Mouse (Mus musculus) liver, embryonic 12.5 days (tissue): Measurements from ENCODE around the gene Slc6a17. TPM values are rescaled to one million over a fixed set of nuclear protein-coding genes. Genes with fewer than 3 reads are reported as not detected.

Source experiments
- ATAC-seq: fragments of 200-750 bp; cut with Nextera tagmentation; 2 replicates; pipeline ENCODE4 v1.8.0; 2017; ENCODE audit warnings: moderate number of reproducible peaks, mild to moderate bottlenecking, moderate library complexity
- H3K27ac ChIP-seq: fragments of 300-500 bp; sonication (generic); 2 replicates; pipeline ENCODE4 v1.5.1; 2016; ENCODE audit warnings: mild to moderate bottlenecking
- H3K27me3 ChIP-seq: fragments of 300-500 bp; sonication (generic); replicated peaks from 2 replicates; pipeline ENCODE4 v1.6.1; 2016; ENCODE audit warnings: mild to moderate bottlenecking, moderate library complexity
- H3K36me3 ChIP-seq: fragments of 300-500 bp; sonication (generic); 2 replicates; pipeline ENCODE4 v1.6.1; 2016; ENCODE audit warnings: mild to moderate bottlenecking, moderate library complexity
- H3K4me1 ChIP-seq: fragments of 300-500 bp; sonication (generic); 2 replicates; pipeline ENCODE4 v1.6.1; 2016
- H3K4me2 ChIP-seq: fragments of 300-500 bp; sonication (generic); 2 replicates; pipeline ENCODE4 v1.6.1; 2016; ENCODE audit warnings: mild to moderate bottlenecking, moderate library complexity
- H3K4me3 ChIP-seq: fragments of 300-500 bp; sonication (generic); 2 replicates; pipeline ENCODE4 v1.5.1; 2016; ENCODE audit warnings: mild to moderate bottlenecking, moderate library complexity
- H3K9ac ChIP-seq: fragments of 300-500 bp; sonication (generic); 2 replicates; pipeline ENCODE4 v1.6.1; 2016; ENCODE audit warnings: mild to moderate bottlenecking, moderate library complexity
- H3K9me3 ChIP-seq: fragments of 300-500 bp; sonication (generic); replicated peaks from 2 replicates; pipeline ENCODE4 v1.6.1; 2016; ENCODE audit warnings: mild to moderate bottlenecking, moderate library complexity
- WGBS: fragments of 180-500 bp; shearing (Covaris S2); methylation state at CpG from one replicate; pipeline ENCODE4 v1.1.7; 2016; ENCODE audit not compliant: insufficient replicate concordance; 5-methylcytosine and 5-hydroxymethylcytosine counted together
- polyA plus RNA-seq: library from polyadenylated mRNA; unstranded; fragments of >200 nt; fragmentation: Nextera tagmentation; extraction: Ambion mirVana; gene quantifications from 2 replicates; pipeline ENCODE4 v1.2.1, GENCODE M21; 2016

Slc6a17 gene
- polyA plus RNA-seq, 1 experiment from 2014 or later: 0.42 TPM

GRCm38 (mm10) chr3:107496086-107496850 is 21.6 kb downstream of the Slc6a17 start:
- no peaks in the 10 kb centered on the region for H3K36me3 ChIP-seq
- ATAC-seq: no peak
- peaks cover 14% of the 10 kb centered on the region; the same call in 1 of the 2 replicates for H3K9me3 ChIP-seq
- no peak overlapping the region for H3K4me2 ChIP-seq
- H3K4me3 ChIP-seq: no peak overlapping the region
- H3K27me3 ChIP-seq: no peaks in the 10 kb centered on the region
- no peaks in the 10 kb centered on the region for H3K4me1 ChIP-seq
- WGBS: 60% methylated on average over 13 of the region's 13 CpGs
- no peak overlapping the region for H3K9ac ChIP-seq
- no peak overlapping the region for H3K27ac ChIP-seq

- Histone ChIP-seq H3K36me3 (no peaks in the 10 kb centered on the region), H3K4me3 (no peak overlapping the region), H3K9me3 (peaks cover 11% of the 10 kb centered on the region; the same call in 1 of the 2 replicates), H3K4me1 (no peaks in the 10 kb centered on the region), H3K27ac (no peak overlapping the region), H3K9ac (no peak overlapping the region), H3K27me3 (no peaks in the 10 kb centered on the region), H3K4me2 (no peak overlapping the region)
- ATAC-seq: no peak
- WGBS: 88% methylated on average over 6 of the region's 6 CpGs
Observed at GRCm38 (mm10) chr3:107495524-107495923, 22.3 kb downstream of the Slc6a17 start.

GRCm38 (mm10) chr3:107491459-107491858 is 26.4 kb downstream of the Slc6a17 start:
- no peak overlapping the region for H3K4me2 ChIP-seq
- no peak overlapping the region for H3K4me3 ChIP-seq
- no peak overlapping the region for H3K9ac ChIP-seq
- peak; percentile 15; the same call in 1 of the 2 replicates for ATAC-seq
- 65% methylated on average over 6 of the region's 6 CpGs for WGBS
- no peaks in the 10 kb centered on the region for H3K4me1 ChIP-seq
- no peak overlapping the region for H3K27ac ChIP-seq
- no peaks in the 10 kb centered on the region; the same call in 1 of the 2 replicates for H3K27me3 ChIP-seq
- H3K36me3 ChIP-seq: no peaks in the 10 kb centered on the region
- no peaks in the 10 kb centered on the region for H3K9me3 ChIP-seq

- Histone ChIP-seq H3K36me3 (no peaks in the 10 kb centered on the region), H3K9ac (no peak overlapping the region), H3K4me3 (no peak overlapping the region), H3K4me2 (no peak overlapping the region), H3K4me1 (no peaks in the 10 kb centered on the region), H3K27ac (no peak overlapping the region), H3K27me3 (peaks cover 7% of the 10 kb centered on the region; the same call in 1 of the 2 replicates), H3K9me3 (no peaks in the 10 kb centered on the region)
- ATAC-seq: no peak
- 29% methylated on average over 4 of the region's 4 CpGs for WGBS
Observed at GRCm38 (mm10) chr3:107488637-107489036, 29.2 kb downstream of the Slc6a17 start.

GRCm38 (mm10) chr3:107483290-107483689 is 34.5 kb downstream of the Slc6a17 start:
- no peaks in the 10 kb centered on the region for H3K4me1 ChIP-seq
- no peak overlapping the region for H3K27ac ChIP-seq
- no peaks in the 10 kb centered on the region for H3K9me3 ChIP-seq
- H3K4me2 ChIP-seq: no peak overlapping the region
- H3K4me3 ChIP-seq: no peak overlapping the region
- H3K27me3 ChIP-seq: peaks cover 9% of the 10 kb centered on the region
- no peak for ATAC-seq
- no peak overlapping the region for H3K9ac ChIP-seq
- WGBS: 39% methylated on average over 11 of the region's 11 CpGs
- H3K36me3 ChIP-seq: no peaks in the 10 kb centered on the region

GRCm38 (mm10) chr3:107480660-107481059 is 37.2 kb downstream of the Slc6a17 start:
- Histone ChIP-seq H3K4me1 (no peaks in the 10 kb centered on the region), H3K27me3 (peaks cover 9% of the 10 kb centered on the region), H3K9me3 (no peaks in the 10 kb centered on the region), H3K4me2 (no peak overlapping the region), H3K9ac (no peak overlapping the region), H3K36me3 (no peaks in the 10 kb centered on the region), H3K4me3 (no peak overlapping the region), H3K27ac (no peak overlapping the region)
- 31% methylated on average over 3 of the region's 3 CpGs for WGBS
- no peak for ATAC-seq

GRCm38 (mm10) chr3:107472198-107472597 is 45.6 kb downstream of the Slc6a17 start:
- no peak overlapping the region for H3K4me2 ChIP-seq
- H3K27me3 ChIP-seq: peaks cover 24% of the 10 kb centered on the region; the same call in 1 of the 2 replicates
- no peaks in the 10 kb centered on the region for H3K9me3 ChIP-seq
- WGBS: 20% methylated on average over 6 of the region's 6 CpGs
- H3K36me3 ChIP-seq: no peaks in the 10 kb centered on the region
- no peak for ATAC-seq
- no peak overlapping the region for H3K4me3 ChIP-seq
- no peak overlapping the region for H3K27ac ChIP-seq
- no peak overlapping the region for H3K9ac ChIP-seq
- H3K4me1 ChIP-seq: no peaks in the 10 kb centered on the region

GRCm38 (mm10) chr3:107469059-107469458 is 48.8 kb downstream of the Slc6a17 start:
- H3K4me3 ChIP-seq: no peak overlapping the region
- 59% methylated on average over 4 of the region's 4 CpGs for WGBS
- H3K27me3 ChIP-seq: peaks cover 45% of the 10 kb centered on the region
- H3K27ac ChIP-seq: no peak overlapping the region
- no peaks in the 10 kb centered on the region for H3K4me1 ChIP-seq
- no peak overlapping the region for H3K4me2 ChIP-seq
- H3K36me3 ChIP-seq: no peaks in the 10 kb centered on the region
- ATAC-seq: no peak
- no peak overlapping the region for H3K9ac ChIP-seq
- H3K9me3 ChIP-seq: no peaks in the 10 kb centered on the region

- 81% methylated on average over 11 of the region's 11 CpGs for WGBS
- Histone ChIP-seq H3K27me3 (peaks cover 54% of the 10 kb centered on the region), H3K9ac (no peak overlapping the region), H3K9me3 (no peaks in the 10 kb centered on the region), H3K4me3 (no peak overlapping the region), H3K4me1 (no peaks in the 10 kb centered on the region), H3K4me2 (no peak overlapping the region), H3K36me3 (no peaks in the 10 kb centered on the region), H3K27ac (no peak overlapping the region)
- no peak for ATAC-seq
Observed at GRCm38 (mm10) chr3:107468106-107468505, 49.7 kb downstream of the Slc6a17 start.

- Histone ChIP-seq H3K36me3 (no peaks in the 10 kb centered on the region), H3K9ac (no peak overlapping the region), H3K9me3 (no peaks in the 10 kb centered on the region), H3K4me2 (no peak overlapping the region), H3K4me1 (no peaks in the 10 kb centered on the region), H3K27ac (no peak overlapping the region), H3K27me3 (peaks cover 68% of the 10 kb centered on the region), H3K4me3 (no peak overlapping the region)
- no peak for ATAC-seq
- 8% methylated on average over 6 of the region's 6 CpGs for WGBS
Observed at GRCm38 (mm10) chr3:107466577-107466976, 51.2 kb downstream of the Slc6a17 start.

- Histone ChIP-seq H3K9ac (no peak overlapping the region), H3K9me3 (no peaks in the 10 kb centered on the region), H3K36me3 (no peaks in the 10 kb centered on the region), H3K4me2 (no peak overlapping the region), H3K27ac (no peak overlapping the region), H3K27me3 (peaks cover 89% of the 10 kb centered on the region), H3K4me3 (no peak overlapping the region), H3K4me1 (peaks cover 16% of the 10 kb centered on the region)
- 14% methylated on average over 5 of the region's 5 CpGs for whole genome bisulfite sequencing
- ATAC-seq: no peak
Observed at GRCm38 (mm10) chr3:107462160-107462559, 55.7 kb downstream of the Slc6a17 start.

GRCm38 (mm10) chr3:107459773-107460431 is 57.9 kb downstream of the Slc6a17 start:
- H3K9ac ChIP-seq: no peak overlapping the region
- ATAC-seq: 0 out of 2 replicates have a peak, but pooled peaks have one; percentile 18
- 1% methylated on average over 58 of the region's 69 CpGs for WGBS

More at GRCm38 (mm10) chr3:107459773-107460431, 57.9 kb downstream of the Slc6a17 start:
- Histone ChIP-seq H3K9me3 (no peaks in the 10 kb centered on the region), H3K36me3 (no peaks in the 10 kb centered on the region), H3K27me3 (peaks cover 98% of the 10 kb centered on the region), H3K27ac (no peak overlapping the region), H3K4me3 (peak overlapping the region; percentile 39), H3K4me2 (peak overlapping the region; percentile 61), H3K4me1 (peaks cover 16% of the 10 kb centered on the region)
